14 mouse cellular contexts compared by ENCODE assay signal in genomic region chr4:43309696-43310338, GRCm38 (mm10). TPM values are rescaled to one million over a fixed set of nuclear protein-coding genes. Genes with fewer than 3 reads are reported as not detected.
A peak's percentile ranks its signal among the peaks of the same experiment; 100 is the strongest.
DNase-seq lines count a peak whose midpoint lies in the region; ATAC-seq lines count a peak whose summit lies in the region.
"Had no signal": no experiment of that assay in that cellular context is flagged by ENCODE, and none has a peak within 500 bp of the region (broad histone marks: within the 10 kb centered on the region; RNA-seq: fewer than 3 reads in every experiment).

No protein-coding gene starts in this region.

- peaks cover 4% of the 10 kb centered on the region for H3K4me1 ChIP-seq in midbrain, embryonic 12.5 days

- H3K27ac ChIP-seq in midbrain, embryonic 12.5 days (replicated peaks), result peak overlapping the region; percentile 66
- H3K27ac ChIP-seq: heart, embryonic 13.5 days had no signal

- peak; percentile 16 for DNase-seq in kidney, adult 11 months
- no peak for DNase-seq in kidney, postnatal 36 days
- DNase-seq in kidney, adult 8-10 months, result peak; percentile 3 to 12
- peak; percentile 8 for DNase-seq in retina, postnatal 7 days (ENCODE audit: low read depth, low spot score)
- no peak for DNase-seq in adrenal gland, postnatal 10 days
- DNase-seq in cerebellum, adult 11 months, result no peak
- DNase-seq: adrenal gland, postnatal 14 days; cerebellum, adult 9-10 months; thymus, postnatal 4 days had no signal

- H3K4me3 ChIP-seq in midbrain, embryonic 12.5 days, result no peak overlapping the region
- H3K4me3 ChIP-seq: heart, embryonic 13.5 days had no signal

- H3K9me3 ChIP-seq in midbrain, embryonic 12.5 days, result no peaks in the 10 kb centered on the region
- H3K9me3 ChIP-seq: heart, embryonic 13.5 days had no signal

- peak overlapping the region; percentile 26; the same call in 1 of the 2 replicates for H3K4me2 ChIP-seq in midbrain, embryonic 12.5 days (replicated peaks)
- H3K4me2 ChIP-seq: heart, embryonic 13.5 days had no signal

- no peak overlapping the region for H3K9ac ChIP-seq in midbrain, embryonic 12.5 days (replicated peaks)
- H3K9ac ChIP-seq: heart, embryonic 13.5 days had no signal

- H3K27me3 ChIP-seq in midbrain, embryonic 12.5 days, result no peaks in the 10 kb centered on the region
- H3K27me3 ChIP-seq: heart, embryonic 13.5 days; Patski had no signal

- peak; percentile 82; the same call in 1 of the 2 replicates for ATAC-seq in midbrain, embryonic 12.5 days (ENCODE audit: low FRiP score, low read depth)
- ATAC-seq in monocyte, adult 5-6 weeks (replicated peaks; ENCODE audit: insufficient number of reproducible peaks, low FRiP score, low TSS enrichment, poor library complexity, severe bottlenecking), result no peak
- ATAC-seq: Patski had no signal

- WGBS in midbrain, embryonic 12.5 days, result 33% methylated on average over 11 of the region's 11 CpGs

- H3K36me3 ChIP-seq in midbrain, embryonic 12.5 days, result no peaks in the 10 kb centered on the region
- H3K36me3 ChIP-seq: heart, embryonic 13.5 days had no signal

RNA-seq across cellular contexts. Expression of gene Atp8b5, which starts 42.9 kb away (rescaled TPM):
- 0.22 and 0.46 TPM in 2 replicates for polyA plus RNA-seq in midbrain, embryonic 12.5 days (2016; fragmentation: Nextera tagmentation; extraction: Ambion mirVana)
- under 1 TPM; 0.36 to 0.73 TPM for total RNA-seq in adrenal gland, postnatal 10 days (2021)
- 0.19 to 0.95 TPM (median 0.53 TPM) in 3 replicates for total RNA-seq in monocyte, adult 5-6 weeks (2017)
- total RNA-seq: gastrocnemius, adult 18-20 months had no signal

Comparison
In these comparisons a context has a peak if more than half of its experiments do, and no peak if none do; other contexts are left out.
1. DNase-seq: peak in kidney, adult 11 months (single experiment), kidney, adult 8-10 months (2 of 2) and retina, postnatal 7 days (single experiment); none in kidney, postnatal 36 days (0 of 2), adrenal gland, postnatal 10 days (single experiment) and cerebellum, adult 11 months (single experiment).